Mouse (Mus musculus): ENCODE data around the gene Zkscan3. TPM values are rescaled to one million over a fixed set of nuclear protein-coding genes. Genes with fewer than 3 reads are reported as not detected.

Zkscan3 gene
- polyA plus RNA-seq (2017; shearing (Covaris generic)): 33.9 TPM

GRCm38 (mm10) chr13:21402287-21402846 is at the start of gene Zkscan3:
Zkscan3 (minus strand) TSS chr13:21402755.

GRCm38 (mm10) chr13:21440503-21441206 is 38.1 kb upstream of the Zkscan3 start, which contains the start of gene Pgbd1:
Pgbd1 (minus strand) TSS chr13:21441058.

GRCm38 (mm10) chr13:21362621-21363248 is 39.8 kb downstream of the Zkscan3 start, which contains the start of gene Zscan12:
Zscan12 (plus strand) TSS chr13:21362820.

GRCm38 (mm10) chr13:21346610-21347009 is 55.9 kb downstream of the Zkscan3 start, which contains the start of gene Olfr1367:
Olfr1367 (plus strand) TSS chr13:21346910.

Other genes with a start within 250 kb of the Zkscan3 start
- gene Trim27, start 223.3 kb downstream of the Zkscan3 start, polyA plus RNA-seq (2017; shearing (Covaris generic)): 142 TPM
- gene Gpx5, start 110.0 kb downstream of the Zkscan3 start, polyA plus RNA-seq (2017; shearing (Covaris generic)): 0.21 TPM
- not detected for gene Gpx6, start 90.6 kb downstream of the Zkscan3 start, polyA plus RNA-seq (2017; shearing (Covaris generic))
- gene Olfr1367, start 55.8 kb downstream of the Zkscan3 start, polyA plus RNA-seq (2017; shearing (Covaris generic)): not detected
- 3.2 TPM for gene Zscan12, start 39.9 kb downstream of the Zkscan3 start, polyA plus RNA-seq (2017; shearing (Covaris generic))
- 0.26 TPM for gene Pgbd1, start 38.3 kb upstream of the Zkscan3 start, polyA plus RNA-seq (2017; shearing (Covaris generic))
- gene Zscan26, start 51.0 kb upstream of the Zkscan3 start, polyA plus RNA-seq (2017; shearing (Covaris generic)): 6.6 TPM
- gene Nkapl, start 65.8 kb upstream of the Zkscan3 start, polyA plus RNA-seq (2017; shearing (Covaris generic)): not detected
- gene Zkscan4, start 76.2 kb upstream of the Zkscan3 start, polyA plus RNA-seq (2017; shearing (Covaris generic)): not detected
- gene Gm10065, start 76.7 kb upstream of the Zkscan3 start, polyA plus RNA-seq (2017; shearing (Covaris generic)): not detected
- gene AK157302, start 92.5 kb upstream of the Zkscan3 start, polyA plus RNA-seq (2017; shearing (Covaris generic)): 0.55 TPM
- 3.5 TPM for gene Gm11273, start 98.7 kb upstream of the Zkscan3 start, polyA plus RNA-seq (2017; shearing (Covaris generic))
- gene Zkscan8, start 128.4 kb upstream of the Zkscan3 start, polyA plus RNA-seq (2017; shearing (Covaris generic)): 3.1 TPM
- gene Olfr1366, start 140.1 kb upstream of the Zkscan3 start, polyA plus RNA-seq (2017; shearing (Covaris generic)): 0.11 TPM
- not detected for gene Olfr1535, start 157.1 kb upstream of the Zkscan3 start, polyA plus RNA-seq (2017; shearing (Covaris generic))
- gene Olfr1364, start 179.0 kb upstream of the Zkscan3 start, polyA plus RNA-seq (2017; shearing (Covaris generic)): not detected
- not detected for gene Olfr1362, start 211.3 kb upstream of the Zkscan3 start, polyA plus RNA-seq (2017; shearing (Covaris generic))
- gene Olfr11, start 239.8 kb upstream of the Zkscan3 start, polyA plus RNA-seq (2017; shearing (Covaris generic)): not detected

All from naive thymus-derived CD4-positive, alpha-beta T cell, adult 5 months (primary cell).